Mouse (Mus musculus) NIH3T3 (cell line): ENCODE measurements around the gene Hypk.

ENCODE experiments used
- DNase-seq: peaks from one replicate; pipeline ENCODE4 v3.0.0-alpha.2; 2012; ENCODE audit warnings: low read depth

Gene Hypk

DNA sequence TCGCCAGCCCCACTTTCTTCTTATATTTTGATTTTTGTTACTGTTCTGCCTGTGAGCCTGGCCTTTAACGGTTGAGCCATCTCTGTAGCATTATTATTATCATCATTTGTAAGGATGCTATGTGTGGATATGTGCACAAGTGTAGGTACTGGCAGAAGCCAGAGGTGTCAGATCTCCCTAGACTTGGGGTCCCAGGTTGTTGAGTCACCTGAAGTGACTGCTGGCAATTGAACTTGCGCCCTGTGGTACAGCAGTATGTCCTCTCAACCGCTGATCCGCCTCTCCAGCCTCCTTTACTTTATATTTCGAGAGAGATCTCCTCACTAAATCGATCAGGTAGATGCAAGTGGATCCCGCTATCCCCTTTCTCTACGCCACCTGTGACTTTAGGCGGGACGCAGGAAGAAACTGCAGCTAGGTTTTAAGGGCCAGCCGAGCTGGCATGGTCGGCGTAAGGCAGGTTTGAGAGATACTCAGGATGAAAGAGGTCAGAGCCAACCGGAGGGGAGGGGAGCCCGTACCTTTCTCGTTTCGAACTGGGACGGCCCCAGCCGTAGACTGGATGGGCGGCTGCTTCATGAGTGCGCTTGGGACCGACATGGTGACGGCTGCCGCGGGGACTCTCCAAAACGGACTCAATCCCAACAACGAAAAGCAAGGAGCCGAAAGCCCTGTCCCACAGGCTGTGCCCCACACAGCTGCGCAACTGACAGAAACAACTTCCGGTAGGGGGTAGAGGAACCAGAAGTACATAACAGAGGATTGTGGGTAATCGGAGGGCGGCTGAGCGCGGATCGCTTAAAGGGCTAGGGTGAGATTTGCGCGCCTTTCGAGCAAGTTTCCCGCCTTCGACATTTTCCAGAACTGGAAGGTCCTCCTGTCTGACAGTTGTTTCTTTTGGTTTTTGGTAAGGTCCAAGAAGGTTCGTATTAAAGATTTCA lies 53.1 kb downstream of the Hypk start, which contains the start of the genes Mfap1a and Wdr76:
Gene Mfap1a, minus strand, starts transcription at position 724 of the 941 bp plus-strand sequence.
Gene Wdr76, plus strand, starts transcription at position 782 of the 941 bp plus-strand sequence.
- peak; percentile 88 for DNase-seq

- no peak for DNase-seq
Measured at GRCm38 (mm10) chr2:121507173-121507950, 54.3 kb downstream of the Hypk start.

DNA sequence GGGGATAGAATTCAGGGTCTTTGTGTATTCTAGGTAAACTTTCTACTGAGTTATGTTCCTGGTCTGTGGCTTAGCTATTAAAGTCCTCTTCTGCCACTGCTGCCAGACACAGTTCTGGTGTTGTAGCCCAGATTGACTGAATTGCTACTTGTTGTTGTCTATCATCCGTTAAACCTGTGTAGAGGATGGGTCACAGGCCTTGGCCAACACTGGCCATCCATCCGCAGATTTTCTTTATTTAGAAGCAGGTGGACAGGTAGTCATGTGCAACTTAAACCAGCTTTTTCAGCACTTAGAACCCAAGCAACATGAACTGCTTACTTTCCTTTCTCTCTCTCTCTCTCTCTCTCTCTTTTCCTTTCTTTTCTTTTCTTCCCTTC lies 54.9 kb downstream of the Hypk start:
- no peak for DNase-seq
